Mouse (Mus musculus) CH12F3 (cell line): ENCODE results near the gene Adal.

Experiments
- in situ Hi-C: fragments of 300-500 bp; cut with MboI; formaldehyde crosslinking; loops from 2 replicates; pipeline ENCODE4 v1.14.3; 2020; ENCODE audit warnings: low sequenced_read_pairs

The Adal gene

DNA sequence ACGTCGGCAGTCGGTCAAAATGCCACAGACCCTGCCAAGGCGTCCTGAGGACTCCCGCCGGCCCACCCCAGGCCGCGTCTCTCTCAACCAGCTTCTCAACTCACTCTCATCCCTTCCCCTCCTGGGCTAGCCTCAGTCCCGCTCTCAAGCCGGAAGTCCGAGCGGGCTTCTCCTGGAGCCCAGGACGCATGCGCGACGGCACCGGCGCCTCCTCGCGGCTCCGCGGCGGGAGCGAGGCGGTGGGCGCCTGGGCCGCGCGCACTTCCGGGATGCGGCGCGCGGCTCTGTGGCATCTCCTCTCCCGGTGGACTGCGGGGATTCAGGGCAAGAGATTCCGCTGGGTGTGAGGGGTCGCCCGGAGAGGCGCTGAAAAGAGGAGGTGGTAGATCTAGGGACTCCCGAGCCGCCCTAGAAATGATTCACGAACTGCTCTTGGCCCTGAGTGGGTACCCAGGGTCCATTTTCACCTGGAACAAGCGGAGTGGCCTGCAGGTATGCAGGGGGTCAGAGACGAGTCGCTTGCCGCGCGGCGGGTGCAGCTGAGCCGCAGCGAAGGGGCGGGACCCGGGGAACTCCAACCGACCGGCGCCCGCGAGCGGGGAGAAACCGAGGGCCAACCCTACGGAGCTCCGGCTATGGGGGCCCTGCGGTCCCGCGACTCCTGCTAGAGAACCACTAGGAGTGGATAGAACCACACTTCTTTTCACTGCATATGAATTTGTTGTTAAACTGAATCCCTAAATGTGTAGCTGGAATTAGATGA is 30.9 kb downstream of the Adal start, which contains the start of gene Zscan29:
Gene Zscan29, minus strand, starts transcription at position 146 of the 763 bp plus-strand sequence.
- in situ Hi-C loops, result no loop called here

DNA sequence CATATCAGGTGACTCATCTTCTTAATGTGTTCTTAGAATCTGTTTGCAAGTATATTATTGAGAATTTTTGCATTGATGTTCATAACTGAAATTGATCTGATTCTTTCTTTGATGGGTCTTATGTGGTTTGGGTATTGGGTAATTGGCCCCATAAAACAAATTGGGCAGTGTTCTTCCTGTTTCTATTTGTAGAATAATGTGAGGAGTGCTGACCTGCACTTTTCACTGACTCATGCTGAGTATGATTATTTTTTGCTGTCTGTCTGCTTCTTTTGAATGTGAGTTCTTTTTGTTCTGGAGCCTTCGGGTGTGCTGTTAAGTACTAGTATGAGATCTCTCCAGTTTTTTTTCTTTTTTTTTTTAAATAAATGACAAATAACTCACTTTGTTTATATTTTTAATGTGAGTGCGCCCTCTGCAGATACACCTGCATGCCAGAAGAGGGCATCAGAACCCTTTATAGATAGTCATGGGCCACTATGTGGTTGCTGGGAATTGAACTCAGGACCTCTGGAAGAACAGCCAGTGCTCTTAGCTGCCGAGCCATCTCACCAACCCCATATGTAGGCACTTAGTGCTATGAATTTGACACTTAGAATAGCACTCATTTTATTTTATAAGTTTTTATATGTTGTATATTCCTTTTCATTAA is 38.7 kb downstream of the Adal start:
- in situ Hi-C loops, result loop anchor here (25.0 kb wide), 1 partner anchor 208 kb away; the partner anchor contains the start of gene Strc

DNA sequence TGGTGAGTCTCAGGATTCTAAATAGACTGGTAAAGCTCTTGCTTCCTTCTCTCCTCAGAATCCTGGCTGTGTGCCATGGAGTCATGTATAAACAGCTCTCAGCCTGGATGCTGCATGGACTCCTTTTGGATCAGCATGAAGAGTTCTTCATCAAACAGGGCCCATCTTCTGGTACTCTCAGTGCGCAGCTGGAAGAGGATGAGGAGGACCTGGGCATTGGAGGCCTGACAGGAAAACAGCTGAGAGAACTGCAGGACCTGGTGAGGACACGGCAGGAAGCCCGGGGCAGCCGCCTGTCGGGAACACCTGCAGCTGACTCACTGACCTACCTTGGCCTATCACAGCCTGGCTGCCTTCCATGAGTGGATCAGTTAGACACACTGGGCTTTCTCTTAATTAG is 43.2 kb downstream of the Adal start:
- in situ Hi-C loops, result loop anchor here (25.0 kb wide), 1 partner anchor 204 kb away; the partner anchor contains the start of gene Strc

DNA sequence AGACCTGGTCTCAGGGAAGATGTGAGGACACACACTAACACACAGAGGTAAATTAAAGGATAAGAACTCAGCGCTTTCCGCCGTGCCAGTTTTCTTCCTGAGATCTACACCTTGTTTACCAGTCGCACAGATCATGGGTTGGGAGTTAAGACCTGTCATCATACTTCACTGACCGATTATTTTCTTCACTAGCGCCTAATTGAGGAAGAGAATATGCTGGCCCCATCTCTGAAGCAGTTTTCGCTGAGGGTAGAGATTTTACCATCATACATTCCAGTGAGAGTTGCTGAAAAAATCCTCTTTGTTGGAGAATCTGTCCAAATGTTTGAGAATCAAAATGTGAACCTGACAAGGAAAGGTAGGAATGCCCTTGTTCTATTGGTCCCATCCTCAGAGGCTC is 43.9 kb downstream of the Adal start:
- in situ Hi-C loops, result loop anchor here (25.0 kb wide), 1 partner anchor 203 kb away; the partner anchor contains the start of gene Strc

DNA sequence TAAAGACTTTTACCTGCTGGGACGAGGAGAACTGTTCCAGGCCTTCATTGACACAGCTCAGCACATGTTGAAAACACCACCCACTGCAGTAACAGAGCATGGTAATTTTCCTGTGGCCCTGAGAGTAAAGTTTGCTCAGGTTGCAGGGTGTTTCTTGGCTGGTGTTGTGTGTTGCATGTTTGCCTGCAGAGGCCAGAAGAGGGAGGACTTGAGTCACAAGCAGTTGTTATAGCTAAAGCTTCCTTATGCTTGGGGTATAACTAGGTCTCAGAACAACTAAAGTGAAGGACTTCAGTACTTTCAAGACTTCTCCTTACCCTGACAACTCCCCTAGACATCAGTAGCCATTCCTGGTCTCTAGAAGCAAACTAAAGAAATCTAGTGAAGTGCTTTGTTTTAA is 48.3 kb downstream of the Adal start:
- in situ Hi-C loops, result loop anchor here (25.0 kb wide), 1 partner anchor 199 kb away; the partner anchor contains the start of gene Strc

DNA sequence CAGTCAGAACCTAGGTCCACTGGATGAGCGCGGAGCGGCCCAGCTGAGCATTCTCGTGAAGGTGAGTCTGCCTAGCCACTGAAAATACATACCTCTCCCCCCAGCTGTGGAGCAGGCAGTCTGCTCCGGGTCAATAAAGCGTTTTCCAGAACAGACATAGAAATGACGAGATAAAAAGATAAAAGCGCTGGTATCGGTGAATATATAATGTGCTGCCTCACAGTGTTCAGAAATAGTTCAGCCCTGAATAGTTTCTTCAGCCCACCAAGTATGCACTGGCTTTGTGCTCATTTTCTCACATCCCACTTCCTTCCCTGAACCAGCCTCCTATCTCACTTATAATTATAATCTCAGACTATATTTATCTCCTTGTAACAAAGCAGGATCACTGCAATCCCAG is 55.2 kb downstream of the Adal start:
- in situ Hi-C loops, result loop anchor here (25.0 kb wide), 1 partner anchor 192 kb away; the partner anchor contains the start of gene Strc

DNA sequence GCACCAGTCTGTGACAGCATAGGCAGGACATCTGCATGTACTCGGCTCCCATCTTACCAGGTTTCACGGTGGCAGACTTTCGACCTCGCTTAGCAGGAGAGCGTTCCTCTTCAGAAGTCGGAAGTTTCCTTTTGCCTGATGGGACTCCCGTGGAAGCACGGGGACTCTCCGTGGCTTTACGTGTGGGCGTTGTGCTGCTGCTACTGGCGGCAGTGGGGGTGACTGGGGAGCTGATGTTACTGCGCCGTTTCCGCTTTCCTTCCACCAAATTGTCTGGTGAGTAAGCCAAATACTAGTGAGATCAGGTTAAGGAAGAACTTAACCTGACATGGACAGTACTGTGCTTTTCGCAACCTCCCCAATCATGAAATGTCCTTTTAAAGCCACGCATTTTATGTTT is 64.0 kb downstream of the Adal start:
- in situ Hi-C loops, result no loop called here
